Mouse (Mus musculus) CH12F3 (cell line): ENCODE data around the gene Nox1.

Experiments
- in situ Hi-C: fragments of 300-500 bp; cut with MboI; formaldehyde crosslinking; loops from 2 replicates; pipeline ENCODE4 v1.14.3; 2020; ENCODE audit warnings: low sequenced_read_pairs

Nox1 gene

GRCm38 (mm10) chrX:134132295-134132694 is 89.5 kb downstream of the Nox1 start:
- in situ Hi-C loops = no loop called here

DNA sequence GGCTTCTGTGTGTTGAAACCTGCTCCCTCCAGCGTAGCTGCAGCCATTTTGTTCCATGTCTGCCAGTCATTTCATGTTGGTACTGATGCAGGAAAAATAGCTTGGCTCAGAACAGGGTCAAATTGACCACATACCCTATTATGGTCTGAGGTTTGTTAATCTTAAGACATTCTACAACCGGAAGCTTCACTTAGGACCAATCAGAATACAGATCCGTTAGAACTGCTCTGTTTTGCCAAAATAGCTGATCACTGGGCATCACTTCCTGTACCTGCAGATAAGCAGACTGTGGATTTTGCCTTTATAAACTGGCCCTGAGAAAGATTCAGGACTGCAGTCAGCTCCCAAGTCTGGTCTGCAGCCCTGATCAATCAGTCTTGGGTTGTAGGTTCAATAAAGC is 93.2 kb downstream of the Nox1 start:
- in situ Hi-C loops = no loop called here

DNA sequence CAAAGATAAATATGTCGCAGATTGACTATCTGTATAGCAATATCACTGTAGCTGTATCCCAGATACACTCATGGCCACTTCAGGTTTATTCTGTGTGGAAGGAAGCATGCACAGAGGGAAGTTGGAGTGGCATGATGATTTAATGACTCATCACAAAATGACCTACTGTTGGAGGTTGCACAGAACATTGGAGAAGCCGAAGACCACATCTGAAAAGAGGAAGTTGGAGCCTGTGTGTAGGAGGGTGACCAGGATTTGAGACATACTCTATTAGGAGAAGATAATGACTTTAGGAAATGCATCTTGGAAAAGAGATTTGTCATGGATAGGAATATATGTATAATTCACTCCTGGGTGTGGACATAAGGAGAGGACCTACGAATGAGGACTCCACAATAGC is 105.3 kb downstream of the Nox1 start:
- in situ Hi-C loops = no loop called here

GRCm38 (mm10) chrX:134111767-134112166 is 110.0 kb downstream of the Nox1 start:
- in situ Hi-C loops = no loop called here

GRCm38 (mm10) chrX:134102641-134103040 is 119.1 kb downstream of the Nox1 start:
- in situ Hi-C loops = no loop called here

GRCm38 (mm10) chrX:134085453-134085852 is 136.3 kb downstream of the Nox1 start:
- in situ Hi-C loops = loop anchor here (25.0 kb wide), 1 partner anchor 427 kb away; no protein-coding TSS in a partner anchor

DNA sequence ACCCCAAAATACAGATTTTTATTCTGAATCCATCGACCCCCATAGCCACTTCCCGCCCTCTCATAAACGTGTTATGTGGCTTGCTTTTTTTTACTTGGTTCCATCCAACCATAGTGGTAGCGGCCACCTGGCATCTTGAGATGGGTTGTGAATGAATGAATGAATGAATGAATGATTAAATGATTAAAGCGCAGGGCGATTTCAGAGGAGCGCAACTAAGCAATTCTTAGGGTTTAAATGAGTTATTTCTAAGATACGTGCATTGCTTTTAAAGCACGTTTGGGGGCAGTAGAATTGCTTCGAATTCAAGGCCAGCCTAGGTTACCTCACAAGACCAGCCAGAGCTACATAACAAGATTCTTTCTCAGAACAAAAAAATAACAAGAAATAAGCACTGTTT is 162.0 kb downstream of the Nox1 start:
- in situ Hi-C loops = no loop called here

DNA sequence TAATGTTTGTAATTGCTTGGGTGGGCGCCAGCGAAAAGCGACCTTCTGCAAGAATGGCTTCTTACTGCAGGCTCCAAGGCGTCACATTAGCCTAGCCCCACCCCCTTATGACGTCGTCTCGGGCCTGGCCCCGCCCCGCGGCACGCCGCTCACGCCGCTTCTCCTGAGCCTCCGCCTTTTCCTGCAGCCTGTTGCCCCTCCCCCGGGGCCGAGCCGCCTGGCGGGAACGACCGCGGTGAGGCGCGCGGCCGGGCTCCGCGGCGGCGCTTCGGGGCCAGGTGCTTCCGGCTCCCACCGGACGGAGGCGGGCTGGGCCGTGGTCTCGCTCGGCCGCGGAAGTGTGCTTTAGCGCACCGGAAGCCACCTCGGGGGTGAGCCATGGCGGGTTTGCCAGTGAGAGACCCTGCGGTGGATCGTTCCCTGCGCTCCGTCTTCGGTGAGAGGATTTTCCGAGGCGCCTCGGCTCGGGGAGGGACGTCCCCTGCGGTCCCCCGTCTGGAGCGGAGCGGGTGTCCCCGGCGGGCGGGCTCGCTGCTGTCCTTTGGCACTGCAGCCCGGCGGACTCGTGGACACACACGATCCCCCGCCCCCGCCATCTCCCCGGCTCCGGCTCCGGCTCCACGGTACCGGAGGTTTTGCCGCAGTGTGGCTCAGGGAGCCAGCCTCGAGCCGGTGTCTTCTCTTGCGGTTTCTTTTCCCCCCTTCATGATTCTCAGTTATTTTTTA is 162.6 kb downstream of the Nox1 start, which contains the start of gene Cstf2:
Gene Cstf2, plus strand, starts transcription at position 201 of the 726 bp plus-strand sequence.
- in situ Hi-C loops = no loop called here

GRCm38 (mm10) chrX:134058040-134058875 is 163.5 kb downstream of the Nox1 start:
- in situ Hi-C loops = no loop called here

- in situ Hi-C loops = no loop called here
Measured at GRCm38 (mm10) chrX:134056897-134057296, 164.9 kb downstream of the Nox1 start.

GRCm38 (mm10) chrX:134048994-134049393 is 172.8 kb downstream of the Nox1 start:
- in situ Hi-C loops = loop anchor here (25.0 kb wide), 1 partner anchor 112 kb away; no protein-coding TSS in a partner anchor
